Mouse (Mus musculus): ENCODE data around the gene Anks3. TPM values are rescaled to one million over a fixed set of nuclear protein-coding genes. Genes with fewer than 3 reads are reported as not detected.

The Anks3 gene
- total RNA-seq, 2 experiments from 2014 or later = 30.3 to 41.9 TPM

DNA sequence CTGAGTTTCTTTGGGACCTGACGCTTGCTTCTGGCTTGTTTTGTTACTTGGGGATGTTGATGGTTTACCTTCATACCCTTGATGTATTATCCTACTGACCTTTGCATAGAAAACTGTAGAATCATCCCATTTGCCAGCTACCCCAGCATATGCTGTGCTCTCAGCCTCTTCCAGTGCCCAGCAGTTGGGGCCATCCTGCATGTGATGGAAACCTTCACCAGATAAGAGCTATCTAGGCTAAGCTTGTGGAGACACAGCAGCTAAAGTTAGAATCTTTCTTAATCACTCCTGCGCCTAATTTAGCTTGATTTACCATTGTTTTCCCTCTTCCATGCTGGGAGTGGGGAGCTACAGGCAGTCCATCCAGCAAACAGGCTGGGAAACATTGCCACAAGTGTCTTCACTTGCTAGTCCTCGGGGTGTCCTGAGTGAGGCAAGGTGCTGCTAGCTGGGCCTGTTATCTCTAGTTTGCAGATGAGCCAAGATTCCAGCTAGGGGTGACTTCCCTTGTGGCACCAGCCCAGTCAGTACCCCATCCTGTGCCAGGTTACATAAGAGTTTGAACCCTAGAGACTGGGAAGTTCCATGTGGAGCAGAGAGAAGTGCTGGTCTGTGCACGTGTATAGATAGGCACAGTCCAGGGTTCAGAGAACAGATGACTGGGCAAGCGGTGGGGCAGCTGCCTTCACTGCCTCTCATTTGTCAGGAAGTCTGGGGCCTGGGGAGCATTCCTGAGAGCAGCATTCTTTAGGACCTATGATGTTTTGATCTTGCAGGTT is 67.6 kb downstream of the Anks3 start:
- DNase-seq = peak; percentile 68

DNA sequence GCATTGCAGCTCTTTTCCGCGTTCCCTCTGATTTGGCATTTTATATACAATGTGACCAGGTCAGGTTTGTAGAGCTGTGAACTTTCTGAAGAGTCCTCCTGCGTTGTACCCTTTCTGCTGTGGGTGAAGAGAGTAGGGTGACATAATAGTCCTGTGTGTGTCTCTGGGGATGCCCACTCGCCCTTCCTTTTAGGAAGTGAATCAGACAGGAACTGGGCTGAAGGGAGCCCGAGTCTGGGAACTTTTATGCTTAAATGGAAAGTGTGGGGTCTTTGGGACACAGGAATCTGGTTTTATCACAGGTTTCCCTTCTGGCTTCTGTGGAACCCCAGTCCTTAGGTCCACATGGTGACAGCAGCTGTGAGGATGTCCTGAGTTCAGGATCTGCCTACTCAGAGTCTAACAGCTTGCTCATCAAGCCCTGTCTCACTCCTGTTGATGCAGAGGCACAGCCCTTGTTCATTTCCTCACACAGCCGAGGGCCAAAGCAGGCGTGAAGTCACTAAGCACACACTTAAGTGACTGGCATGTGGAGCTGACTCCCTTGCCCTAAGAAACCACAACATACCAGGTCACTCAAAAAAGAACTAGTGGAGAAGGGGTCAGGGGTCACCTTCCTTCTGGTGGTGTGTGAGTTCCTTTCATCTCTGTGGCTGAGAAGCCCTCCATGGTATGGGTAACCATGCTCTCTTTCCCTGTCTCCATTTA is 69.7 kb downstream of the Anks3 start:
- no peak for DNase-seq

DNA sequence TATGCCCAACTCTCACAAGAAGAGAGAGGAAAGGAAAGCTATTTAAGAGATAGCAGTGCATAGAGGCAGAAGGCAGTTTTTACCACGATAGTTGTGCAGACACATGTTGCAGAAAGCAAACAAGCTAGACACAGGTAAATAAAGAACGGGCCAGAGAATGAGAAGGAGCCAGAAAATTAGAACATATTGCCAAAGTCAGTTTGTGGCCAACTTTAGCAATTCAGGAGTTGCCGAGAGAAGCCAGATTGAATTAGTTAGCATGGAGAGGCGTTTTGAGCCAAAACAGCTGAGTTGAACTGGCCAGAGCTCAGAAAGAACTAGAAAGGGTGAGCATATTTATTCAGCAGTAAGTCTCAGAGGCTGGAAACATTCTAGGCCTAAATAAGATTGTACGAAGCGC is 71.8 kb downstream of the Anks3 start:
- no peak for DNase-seq

Other genes starting within 250 kb of the Anks3 start
- 10 to 100 TPM; 11.6 to 14.4 TPM for gene Nmral1, start 244.8 kb downstream of the Anks3 start, total RNA-seq (2021)
- gene Hmox2, start 237.8 kb downstream of the Anks3 start, total RNA-seq (2021) = 10 to 100 TPM; 93.5 to 97.5 TPM
- gene Cdip1, start 173.9 kb downstream of the Anks3 start, total RNA-seq (2021) = 100 to 1,000 TPM; 126 to 148 TPM
- not detected for gene 4930562C15Rik, start 128.8 kb downstream of the Anks3 start, total RNA-seq (2021)
- 10 to 100 TPM; 29.2 to 31.3 TPM for gene Ubald1, start 83.9 kb downstream of the Anks3 start, total RNA-seq (2021)
- gene Mgrn1, start 78.0 kb downstream of the Anks3 start, total RNA-seq (2021) = 100 to 1,000 TPM in 1 of 2 experiments, 10 to 100 TPM in 1; 88.0 to 106 TPM
- gene Nudt16l1, start 25.4 kb downstream of the Anks3 start, total RNA-seq (2021) = 10 to 100 TPM; 63.3 to 79.9 TPM
- gene Sept12, start 33.6 kb upstream of the Anks3 start, total RNA-seq (2021) = not detected
- gene Smim22, start 43.1 kb upstream of the Anks3 start, total RNA-seq (2021) = 1 to 10 TPM in 1 of 2 experiments, not detected in 1; 1.4 TPM
- 10 to 100 TPM; 33.0 to 43.7 TPM for gene Rogdi, start 49.3 kb upstream of the Anks3 start, total RNA-seq (2021)
- gene Glyr1, start 85.7 kb upstream of the Anks3 start, total RNA-seq (2021) = 10 to 100 TPM; 80.1 to 82.7 TPM
- 10 to 100 TPM; 33.8 to 37.1 TPM for gene Ubn1, start 85.9 kb upstream of the Anks3 start, total RNA-seq (2021)
- gene Ppl, start 168.2 kb upstream of the Anks3 start, total RNA-seq (2021) = 1 to 10 TPM; 2.0 to 2.3 TPM
- under 1 TPM; 0.39 to 0.76 TPM for gene Sec14l5, start 182.9 kb upstream of the Anks3 start, total RNA-seq (2021)
- gene Nagpa, start 239.8 kb upstream of the Anks3 start, total RNA-seq (2021) = 10 to 100 TPM; 19.3 to 20.2 TPM